Mouse (Mus musculus) hindbrain, postnatal 0 days (tissue): ENCODE measurements around the gene Bcas2. TPM values are rescaled to one million over a fixed set of nuclear protein-coding genes. Genes with fewer than 3 reads are reported as not detected.
A peak's percentile ranks its signal among the peaks of the same experiment; 100 is the strongest.
"Not testable (repeated sequence)": the region's sequence is repeated elsewhere in the genome, so short reads cannot be mapped to it uniquely, and the experiment has no call there.

Source experiments
- ATAC-seq: fragments of 200-750 bp; cut with Nextera tagmentation; 2 replicates; pipeline ENCODE4 v1.8.0; 2017; ENCODE audit warnings: mild to moderate bottlenecking, moderate TSS enrichment, moderate library complexity
- DNase-seq: peaks from one replicate; pipeline ENCODE4 v3.0.0-alpha.2; 2015; ENCODE audit warnings: low spot score
- H3K27ac ChIP-seq: fragments of 300-500 bp; sonication (generic); 2 replicates; pipeline ENCODE4 v1.5.1; 2014; ENCODE audit warnings: mild to moderate bottlenecking
- H3K27me3 ChIP-seq: fragments of 300-500 bp; sonication (generic); 2 replicates; pipeline ENCODE4 v1.6.1; 2014; ENCODE audit warnings: low read length, mixed read lengths; ENCODE audit not compliant: insufficient read depth
- H3K36me3 ChIP-seq: fragments of 300-500 bp; sonication (generic); 2 replicates; pipeline ENCODE4 v1.6.1; 2014; ENCODE audit warnings: low read length, mixed read lengths; ENCODE audit not compliant: insufficient read depth
- H3K4me1 ChIP-seq: fragments of 300-500 bp; sonication (generic); 2 replicates; pipeline ENCODE4 v1.6.1; 2014; ENCODE audit warnings: antibody characterized with exemption, low read length, mixed read lengths; ENCODE audit not compliant: insufficient read depth
- H3K4me2 ChIP-seq: fragments of 300-500 bp; sonication (generic); 2 replicates; pipeline ENCODE4 v1.6.1; 2014; ENCODE audit warnings: low read depth, mild to moderate bottlenecking, low read length, moderate library complexity, mixed read lengths
- H3K4me3 ChIP-seq: fragments of 300-500 bp; sonication (generic); 2 replicates; pipeline ENCODE4 v1.5.1; 2014; ENCODE audit warnings: low read length
- H3K9ac ChIP-seq: fragments of 300-500 bp; sonication (generic); replicated peaks from 2 replicates; pipeline ENCODE4 v1.6.1; 2014; ENCODE audit warnings: mild to moderate bottlenecking, low read length, moderate library complexity, mixed read lengths
- H3K9me3 ChIP-seq: fragments of 300-500 bp; sonication (generic); 2 replicates; pipeline ENCODE4 v1.6.1; 2016; ENCODE audit warnings: low read length, mixed read lengths
- CTCF ChIP-seq: IDR thresholded peaks from 2 replicates; pipeline ENCODE4 v1.5.1; 2016; ENCODE audit warnings: antibody characterized with exemption, control low read depth, low read depth
- WGBS: fragments of 180-500 bp; shearing (Covaris S2); extraction: QIAGEN DNeasy Blood & Tissue Kit; methylation state at CpG from one replicate; pipeline ENCODE4 v1.1.7; 2014; 5-methylcytosine and 5-hydroxymethylcytosine counted together
- polyA plus RNA-seq: library from polyadenylated mRNA; unstranded; fragments of >200 nt; fragmentation: Nextera tagmentation; extraction: Ambion mirVana; gene quantifications from 2 replicates; pipeline ENCODE4 v1.2.1, GENCODE M21; 2015
- total RNA-seq: library from RNA; depleted of rRNA; stranded (reverse); fragments of >200 nt; gene quantifications from 2 replicates; pipeline ENCODE4 v1.2.3, GENCODE M21; 2014

Bcas2 gene
- total and polyA plus RNA-seq, 2 experiments from 2014 or later = 60.7 to 204 TPM

- Histone ChIP-seq H3K9me3 (no peaks in the 10 kb centered on the region), H3K4me2 (no peak overlapping the region), H3K27me3 (no peaks in the 10 kb centered on the region), H3K4me1 (no peaks in the 10 kb centered on the region), H3K27ac (no peak overlapping the region), H3K9ac (no peak overlapping the region), H3K36me3 (peaks cover 9% of the 10 kb centered on the region), H3K4me3 (no peak overlapping the region)
- DNase-seq (no peak), ATAC-seq (no peak)
- 85% methylated on average over 14 of the region's 14 CpGs for WGBS
- no peak for TF ChIP-seq CTCF
Measured at GRCm38 (mm10) chr3:103182821-103183220, 11.4 kb downstream of the Bcas2 start.

GRCm38 (mm10) chr3:103184467-103184866 lies 13.0 kb downstream of the Bcas2 start:
- ATAC-seq, H3K9ac ChIP-seq, H3K4me1 ChIP-seq, H3K4me3 ChIP-seq, H3K36me3 ChIP-seq, DNase-seq, H3K27me3 ChIP-seq, H3K9me3 ChIP-seq, H3K27ac ChIP-seq, H3K4me2 ChIP-seq: not testable (repeated sequence)
- TF ChIP-seq CTCF = peak; percentile 39

DNA sequence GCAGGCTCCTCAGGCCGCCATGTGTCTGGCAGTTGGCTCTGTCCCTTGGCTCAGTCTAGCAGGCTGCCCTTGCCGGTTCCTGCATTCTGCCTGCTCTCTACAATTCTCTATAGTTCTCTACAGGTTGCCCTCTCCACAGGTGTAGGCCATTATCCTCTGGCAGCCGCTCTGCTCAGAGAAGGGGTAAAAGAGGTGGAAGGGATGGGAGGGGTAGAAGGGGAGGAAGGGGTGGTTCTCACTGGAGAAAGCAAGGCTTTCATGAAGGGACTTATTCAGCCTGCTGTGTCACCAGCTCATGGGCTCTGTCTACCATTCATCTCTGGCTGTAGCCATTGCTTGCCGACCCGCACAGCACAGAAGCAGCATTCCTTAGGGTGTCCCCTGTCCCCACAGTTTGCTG lies 17.0 kb downstream of the Bcas2 start:
- Histone ChIP-seq H3K9ac (no peak overlapping the region), H3K4me2 (no peak overlapping the region), H3K27ac (no peak overlapping the region), H3K36me3 (no peaks in the 10 kb centered on the region), H3K27me3 (no peaks in the 10 kb centered on the region), H3K9me3 (no peaks in the 10 kb centered on the region), H3K4me3 (no peak overlapping the region), H3K4me1 (no peaks in the 10 kb centered on the region)
- TF ChIP-seq CTCF = no peak
- ATAC-seq = no peak
- no peak for DNase-seq
- WGBS = 40% methylated on average over 5 of the region's 5 CpGs

- no peak overlapping the region for H3K4me3 ChIP-seq
- no peak overlapping the region for H3K27ac ChIP-seq
- no peak overlapping the region for H3K4me2 ChIP-seq
- no peaks in the 10 kb centered on the region for H3K27me3 ChIP-seq
- 85% methylated on average over 2 of the region's 2 CpGs for WGBS
- H3K4me1 ChIP-seq = no peaks in the 10 kb centered on the region
- no peak for TF ChIP-seq CTCF
- no peak overlapping the region for H3K9ac ChIP-seq
- H3K9me3 ChIP-seq = no peaks in the 10 kb centered on the region
- peak; percentile 19 for DNase-seq
- no peak for ATAC-seq
- no peaks in the 10 kb centered on the region for H3K36me3 ChIP-seq
Measured at GRCm38 (mm10) chr3:103188856-103189255, 17.4 kb downstream of the Bcas2 start.

GRCm38 (mm10) chr3:103192161-103192560 lies 20.7 kb downstream of the Bcas2 start:
- H3K4me1 ChIP-seq = no peaks in the 10 kb centered on the region
- no peak overlapping the region for H3K4me2 ChIP-seq
- no peak overlapping the region for H3K9ac ChIP-seq
- 93% methylated on average over 4 of the region's 4 CpGs for WGBS
- TF ChIP-seq CTCF = no peak
- no peak overlapping the region for H3K4me3 ChIP-seq
- H3K36me3 ChIP-seq = no peaks in the 10 kb centered on the region
- no peak overlapping the region for H3K27ac ChIP-seq
- DNase-seq = no peak
- no peaks in the 10 kb centered on the region for H3K27me3 ChIP-seq
- ATAC-seq = no peak
- no peaks in the 10 kb centered on the region for H3K9me3 ChIP-seq

GRCm38 (mm10) chr3:103193186-103193585 lies 21.7 kb downstream of the Bcas2 start:
- ATAC-seq (no peak), DNase-seq (no peak)
- H3K4me1 ChIP-seq = no peaks in the 10 kb centered on the region
- no peak overlapping the region for H3K4me2 ChIP-seq
- no peaks in the 10 kb centered on the region for H3K9me3 ChIP-seq
- no peak overlapping the region for H3K9ac ChIP-seq
- no peak overlapping the region for H3K27ac ChIP-seq
- no peaks in the 10 kb centered on the region for H3K36me3 ChIP-seq
- H3K4me3 ChIP-seq = no peak overlapping the region
- no peaks in the 10 kb centered on the region for H3K27me3 ChIP-seq
- no peak for TF ChIP-seq CTCF
- 94% methylated on average over 1 of the region's 1 CpGs for WGBS

- no peak for ATAC-seq
- no peak for TF ChIP-seq CTCF
- H3K9me3 ChIP-seq = no peaks in the 10 kb centered on the region
- no peak overlapping the region for H3K9ac ChIP-seq
- no peak for DNase-seq
- no peaks in the 10 kb centered on the region for H3K36me3 ChIP-seq
- no peaks in the 10 kb centered on the region for H3K4me1 ChIP-seq
- H3K4me3 ChIP-seq = no peak overlapping the region
- no peaks in the 10 kb centered on the region for H3K27me3 ChIP-seq
- no peak overlapping the region for H3K4me2 ChIP-seq
- H3K27ac ChIP-seq = no peak overlapping the region
- 89% methylated on average over 7 of the region's 7 CpGs for WGBS
Measured at GRCm38 (mm10) chr3:103196320-103196823, 24.9 kb downstream of the Bcas2 start.
